In genomic region chr12:99274589-99274988, GRCm38 (mm10) we compare ENCODE assay signal across 20 mouse cellular contexts.
DNase-seq lines count a peak whose midpoint lies in the region; ATAC-seq lines count a peak whose summit lies in the region.
"Had no signal": no experiment of that assay in that cellular context is flagged by ENCODE, and none has a peak within 500 bp of the region (broad histone marks: within the 10 kb centered on the region; RNA-seq: fewer than 3 reads in every experiment).

No protein-coding gene starts in this region.

- no peak for DNase-seq in heart, adult 11 months
- DNase-seq in 416B (ENCODE audit: low read depth) (peak; percentile 79), MEL-GATA-1-ER (ENCODE audit: extremely low read depth, low read depth) (peak; percentile 61)
- no peak for DNase-seq in adrenal gland, postnatal 10 days
- no peak for DNase-seq in testis, postnatal 10 days (ENCODE audit: low spot score)
- DNase-seq: adrenal gland, adult 8-10 months; cerebellum, postnatal 10 days; heart, adult 18-20 months; kidney, adult 9 months; kidney, postnatal 25 days; lung, adult 2 months; thymus, postnatal 36 days had no signal

- whole genome bisulfite sequencing in heart, embryonic 11.5 days (ENCODE audit: insufficient replicate concordance), result 45% methylated on average over 1 of the region's 1 CpGs
- 22% methylated on average over 1 of the region's 1 CpGs for WGBS in liver, embryonic 16.5 days (ENCODE audit: insufficient replicate concordance)

- H3K4me2 ChIP-seq in heart, embryonic 11.5 days, result no peak overlapping the region
- H3K4me2 ChIP-seq in liver, embryonic 16.5 days (ENCODE audit: low read depth, low read length), result no peak overlapping the region
- H3K4me2 ChIP-seq: hindbrain, embryonic 13.5 days; midbrain, embryonic 13.5 days; neural tube, embryonic 15.5 days had no signal

- no peak overlapping the region for H3K27ac ChIP-seq in heart, embryonic 11.5 days (ENCODE audit: low read depth, low read length)
- H3K27ac ChIP-seq in liver, embryonic 16.5 days (ENCODE audit: low read length), result no peak overlapping the region
- H3K27ac ChIP-seq: hindbrain, embryonic 13.5 days; midbrain, embryonic 13.5 days; neural tube, embryonic 15.5 days had no signal

- peaks cover 17% of the 10 kb centered on the region for H3K4me1 ChIP-seq in heart, embryonic 11.5 days (ENCODE audit: control insufficient read depth, insufficient read depth, low read length)
- H3K4me1 ChIP-seq in liver, embryonic 16.5 days (ENCODE audit: control insufficient read depth, low read depth, low read length), result peaks cover 9% of the 10 kb centered on the region

- no peaks in the 10 kb centered on the region for H3K9me3 ChIP-seq in heart, embryonic 11.5 days (replicated peaks; ENCODE audit: control insufficient read depth, low read length)
- no peaks in the 10 kb centered on the region for H3K9me3 ChIP-seq in liver, embryonic 16.5 days (replicated peaks; ENCODE audit: control insufficient read depth, low read length)
- H3K9me3 ChIP-seq: hindbrain, embryonic 13.5 days; midbrain, embryonic 13.5 days; neural tube, embryonic 15.5 days had no signal

- no peak overlapping the region for H3K4me3 ChIP-seq in heart, embryonic 11.5 days (ENCODE audit: low read depth, low read length)
- no peak overlapping the region for H3K4me3 ChIP-seq in liver, embryonic 16.5 days (ENCODE audit: low read depth, low read length)
- H3K4me3 ChIP-seq: hindbrain, embryonic 13.5 days; midbrain, embryonic 13.5 days; myocyte; neural tube, embryonic 15.5 days had no signal

- ATAC-seq in heart, embryonic 11.5 days (replicated peaks; ENCODE audit: insufficient number of reproducible peaks, low FRiP score, low TSS enrichment), result peak; percentile 73
- ATAC-seq in liver, embryonic 16.5 days (ENCODE audit: low read depth), result peak; percentile 60
- ATAC-seq: inflammation-experienced regulatory T-cells, adult 6 months; midbrain, embryonic 13.5 days; Patski had no signal

- no peak overlapping the region for H3K9ac ChIP-seq in heart, embryonic 11.5 days (ENCODE audit: low read depth, low read length)
- H3K9ac ChIP-seq in liver, embryonic 16.5 days (ENCODE audit: low read depth, low read length), result no peak overlapping the region
- H3K9ac ChIP-seq: hindbrain, embryonic 13.5 days; midbrain, embryonic 13.5 days; neural tube, embryonic 15.5 days had no signal

- no peaks in the 10 kb centered on the region for H3K27me3 ChIP-seq in heart, embryonic 11.5 days (ENCODE audit: control insufficient read depth, insufficient read depth, low read length)
- H3K27me3 ChIP-seq in liver, embryonic 16.5 days (ENCODE audit: control insufficient read depth, insufficient read depth, low read depth, low read length), result no peaks in the 10 kb centered on the region
- H3K27me3 ChIP-seq: hindbrain, embryonic 13.5 days; midbrain, embryonic 13.5 days; neural tube, embryonic 15.5 days; Patski had no signal

- no peaks in the 10 kb centered on the region for H3K36me3 ChIP-seq in heart, embryonic 11.5 days (ENCODE audit: control insufficient read depth, insufficient read depth, low read length)
- H3K36me3 ChIP-seq in liver, embryonic 16.5 days (ENCODE audit: control insufficient read depth, insufficient read depth), result no peaks in the 10 kb centered on the region
- H3K36me3 ChIP-seq: midbrain, embryonic 13.5 days; neural tube, embryonic 15.5 days had no signal

Comparison
In these comparisons a context has a peak if more than half of its experiments do, and no peak if none do; other contexts are left out.
1. DNase-seq: peak in 416B (single experiment) and MEL-GATA-1-ER (single experiment); none in heart, adult 11 months (single experiment), adrenal gland, postnatal 10 days (single experiment) and testis, postnatal 10 days (single experiment).